Mouse (Mus musculus): ENCODE results near the gene Pacrg. TPM values are rescaled to one million over a fixed set of nuclear protein-coding genes. Genes with fewer than 3 reads are reported as not detected.
A peak's percentile ranks its signal among the peaks of the same experiment; 100 is the strongest.

Gene Pacrg
- total RNA-seq, 2 experiments from 2014 or later = 1.4 to 2.2 TPM

DNA sequence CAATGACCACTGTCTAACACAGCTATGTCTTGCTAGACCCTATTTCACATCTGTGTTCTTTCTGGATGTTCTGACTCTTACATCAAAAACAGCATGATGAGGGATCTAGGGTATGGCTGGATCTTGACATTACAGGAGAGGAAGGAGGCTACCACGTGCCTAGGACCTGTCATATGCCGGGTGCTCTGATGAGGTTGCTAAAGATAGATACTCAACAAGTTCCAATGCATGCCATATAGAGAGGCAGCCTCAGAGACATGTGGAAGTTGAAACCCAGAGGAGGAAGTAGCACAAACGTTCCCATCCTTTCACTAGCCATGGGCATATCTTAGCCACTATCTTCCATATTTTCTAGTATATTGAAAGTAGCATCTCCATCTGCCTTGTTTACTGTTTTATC lies 115.3 kb downstream of the Pacrg start:
- H3K27ac ChIP-seq = no peak overlapping the region
- H3K4me3 ChIP-seq = no peak overlapping the region
- no peak for DNase-seq
- no peak for TF ChIP-seq CTCF (IDR thresholded peaks at IDR 0.05)
- intact Hi-C loops (cut with DNase I) = no loop called here

DNA sequence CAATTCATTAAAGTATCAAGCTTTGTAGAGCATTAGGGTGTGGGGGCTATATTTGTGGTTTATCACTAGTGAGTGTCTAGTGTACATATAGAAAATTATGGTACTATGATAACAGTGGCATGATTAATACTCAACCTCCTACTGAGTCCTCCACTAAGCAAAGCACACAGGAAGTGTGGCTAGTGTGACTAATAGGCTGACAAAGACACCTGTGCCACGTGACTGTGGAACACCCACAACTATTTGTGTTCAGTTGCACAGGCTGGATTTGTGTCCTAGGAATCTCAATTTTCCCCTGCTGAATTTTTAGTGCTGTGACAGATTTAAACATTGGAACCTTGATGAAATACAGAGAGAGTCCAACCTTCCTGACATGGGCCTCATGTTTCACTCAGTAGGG lies 118.5 kb downstream of the Pacrg start:
- Histone ChIP-seq H3K27ac (no peak overlapping the region), H3K4me3 (no peak overlapping the region)
- no peak for TF ChIP-seq CTCF (IDR thresholded peaks at IDR 0.05)
- intact Hi-C loops (cut with DNase I) = no loop called here
- no peak for DNase-seq

DNA sequence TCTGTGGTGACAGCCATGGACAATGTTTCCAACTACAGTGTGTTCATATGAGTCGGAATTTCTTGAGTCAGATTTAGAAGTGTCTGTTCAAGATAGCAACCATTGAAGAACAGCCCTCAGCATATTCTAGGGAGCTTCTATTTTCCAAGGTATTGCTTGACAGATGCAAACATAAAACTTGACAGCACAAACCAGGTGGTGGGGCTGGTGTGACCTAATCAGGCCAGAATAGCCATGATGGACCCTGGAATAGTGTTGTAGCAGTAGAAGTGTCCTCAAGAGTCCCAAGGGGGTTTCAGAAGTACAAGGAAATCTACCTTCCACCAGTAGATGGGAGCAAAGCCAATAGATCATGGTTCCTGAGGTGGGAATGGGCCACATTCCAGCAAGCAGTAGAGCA lies 123.0 kb downstream of the Pacrg start:
- Histone ChIP-seq H3K4me3 (no peak overlapping the region), H3K27ac (no peak overlapping the region)
- no peak for TF ChIP-seq CTCF (IDR thresholded peaks at IDR 0.05)
- no peak for DNase-seq
- intact Hi-C loops (cut with DNase I) = no loop called here

DNA sequence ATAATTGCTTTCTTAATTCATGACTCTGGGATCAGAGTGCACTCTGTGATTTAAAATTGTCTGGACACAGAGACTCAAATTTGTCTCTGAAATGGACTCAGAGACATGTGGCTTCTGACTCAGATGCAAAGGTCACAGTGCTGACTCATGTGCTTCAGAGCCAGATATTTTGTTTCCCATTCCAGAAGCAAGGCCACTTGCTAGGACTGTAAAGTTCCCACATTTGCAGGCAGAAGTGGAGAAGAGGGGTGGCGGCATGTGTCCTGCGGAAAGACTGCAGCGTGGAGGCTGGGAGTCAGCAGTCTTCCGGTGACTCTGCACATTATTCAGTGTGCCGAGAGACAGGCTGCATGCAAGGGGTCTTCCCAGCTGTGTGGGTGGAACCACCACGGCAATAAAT lies 137.3 kb downstream of the Pacrg start:
- Histone ChIP-seq H3K27ac (peak overlapping the region; percentile 54; the same call in 1 of the 2 replicates), H3K4me3 (peak overlapping the region; percentile 39)
- DNase-seq = peak; percentile 41
- intact Hi-C loops (cut with DNase I) = no loop called here
- no peak for TF ChIP-seq CTCF (IDR thresholded peaks at IDR 0.05)

DNA sequence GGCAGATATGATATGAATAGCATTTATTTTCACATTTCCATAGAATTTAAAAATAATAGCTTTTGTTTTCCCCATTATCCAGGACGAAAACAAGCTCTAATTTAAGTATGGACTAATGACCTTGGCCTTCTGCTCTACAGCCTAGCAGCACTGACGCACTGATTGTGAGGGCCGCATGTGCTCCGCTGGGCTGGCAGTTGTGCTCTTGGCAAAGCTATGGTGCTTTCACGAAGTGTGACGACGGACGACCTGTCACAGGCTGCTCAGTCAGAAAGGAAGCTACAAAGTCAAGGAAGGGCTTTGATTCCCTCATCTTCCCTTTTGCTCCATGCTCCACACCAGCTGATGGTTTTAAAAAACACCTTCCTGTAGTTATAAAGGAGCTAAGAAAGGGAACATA lies 142.1 kb downstream of the Pacrg start:
- no peak for TF ChIP-seq CTCF (IDR thresholded peaks at IDR 0.05)
- H3K27ac ChIP-seq = no peak overlapping the region
- H3K4me3 ChIP-seq = no peak overlapping the region
- DNase-seq = no peak
- intact Hi-C loops (cut with DNase I) = no loop called here

DNA sequence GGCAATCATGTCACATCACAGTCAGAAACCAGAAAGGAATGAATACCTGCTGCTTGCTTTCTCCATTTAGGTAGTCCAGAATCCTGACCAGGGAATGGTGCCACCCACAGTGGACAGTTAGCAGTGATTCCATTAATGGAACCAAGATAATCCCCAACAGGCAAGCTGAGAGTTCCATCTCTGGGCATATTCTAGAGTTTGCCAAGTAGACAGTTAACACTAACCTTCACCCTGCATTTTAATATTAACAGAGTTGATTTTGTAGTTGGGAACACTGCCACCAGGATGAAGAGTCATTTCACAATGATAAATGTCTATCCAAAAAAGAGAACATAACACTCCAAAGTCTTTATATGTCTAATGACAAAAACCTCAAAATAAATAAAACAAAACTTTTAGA lies 144.7 kb downstream of the Pacrg start:
- intact Hi-C loops (cut with DNase I) = no loop called here
- DNase-seq = no peak
- TF ChIP-seq CTCF (IDR thresholded peaks at IDR 0.05) = no peak
- no peak overlapping the region for H3K4me3 ChIP-seq
- H3K27ac ChIP-seq = no peak overlapping the region

DNA sequence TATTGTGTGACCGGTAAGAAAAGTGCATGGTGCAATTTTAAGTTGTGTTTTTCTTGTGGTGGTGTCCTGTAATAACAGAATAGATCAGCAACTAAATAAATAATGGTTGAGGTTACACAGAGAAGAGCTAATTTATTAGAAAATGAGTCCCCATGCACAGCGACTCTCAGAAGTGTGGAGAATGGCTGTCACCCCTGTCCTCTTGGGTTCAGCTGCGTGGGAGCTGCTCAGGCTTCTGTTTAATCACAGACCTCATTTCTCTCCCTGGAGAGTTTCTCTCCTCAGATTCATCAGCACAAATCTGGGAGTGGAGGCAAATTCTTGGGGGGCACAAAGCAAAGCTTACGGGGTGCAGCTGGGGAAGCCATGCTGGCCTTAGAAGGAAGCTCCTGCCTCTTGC lies 163.0 kb downstream of the Pacrg start:
- intact Hi-C loops (cut with DNase I) = no loop called here
- H3K4me3 ChIP-seq = no peak overlapping the region
- DNase-seq = no peak
- TF ChIP-seq CTCF (IDR thresholded peaks at IDR 0.05) = no peak
- H3K27ac ChIP-seq = no peak overlapping the region

DNA sequence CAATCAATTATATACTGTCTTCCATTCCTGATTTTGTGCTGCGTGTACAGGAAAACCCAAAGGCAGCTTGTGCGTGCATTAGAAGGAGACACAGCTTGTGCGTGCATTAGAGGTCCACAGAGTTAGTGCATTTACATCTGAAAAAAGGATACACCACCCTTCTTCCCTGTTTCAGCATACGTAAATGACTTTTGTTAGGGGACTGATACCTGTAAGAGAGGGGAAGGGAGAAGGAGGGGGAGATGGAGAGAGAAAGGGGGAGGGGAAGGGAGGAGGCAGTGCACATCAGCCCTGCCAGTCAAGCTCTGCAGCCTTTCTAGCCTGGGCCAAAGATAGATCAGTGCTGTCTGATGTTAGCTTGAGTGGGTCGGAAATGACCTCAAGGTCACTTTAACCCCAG lies 164.6 kb downstream of the Pacrg start:
- intact Hi-C loops (cut with DNase I) = no loop called here
- Histone ChIP-seq H3K4me3 (no peak overlapping the region), H3K27ac (no peak overlapping the region)
- no peak for DNase-seq
- TF ChIP-seq CTCF (IDR thresholded peaks at IDR 0.05) = no peak

DNA sequence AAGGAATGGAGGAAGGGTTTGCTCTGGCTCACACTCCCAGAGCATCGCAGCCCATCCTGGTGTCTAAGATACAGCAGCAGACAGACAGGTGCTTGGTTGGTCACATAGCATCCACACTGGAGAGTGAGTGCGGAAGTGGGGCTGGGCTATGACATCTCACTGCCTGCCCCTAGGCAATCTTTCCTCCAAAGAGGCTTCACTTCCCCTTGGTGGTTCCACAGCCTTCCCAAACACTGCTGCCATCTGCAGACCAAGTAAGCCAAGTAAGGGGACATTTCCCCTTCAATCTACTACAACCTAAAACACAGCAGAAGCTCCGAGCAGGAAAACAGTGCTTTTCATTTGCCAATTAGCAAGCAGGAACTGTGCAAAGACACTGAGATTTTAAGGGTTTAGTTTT lies 165.1 kb downstream of the Pacrg start:
- TF ChIP-seq CTCF (IDR thresholded peaks at IDR 0.05) = peak; percentile 29
- no peak for DNase-seq
- intact Hi-C loops (cut with DNase I) = no loop called here
- no peak overlapping the region for H3K4me3 ChIP-seq
- no peak overlapping the region for H3K27ac ChIP-seq

DNA sequence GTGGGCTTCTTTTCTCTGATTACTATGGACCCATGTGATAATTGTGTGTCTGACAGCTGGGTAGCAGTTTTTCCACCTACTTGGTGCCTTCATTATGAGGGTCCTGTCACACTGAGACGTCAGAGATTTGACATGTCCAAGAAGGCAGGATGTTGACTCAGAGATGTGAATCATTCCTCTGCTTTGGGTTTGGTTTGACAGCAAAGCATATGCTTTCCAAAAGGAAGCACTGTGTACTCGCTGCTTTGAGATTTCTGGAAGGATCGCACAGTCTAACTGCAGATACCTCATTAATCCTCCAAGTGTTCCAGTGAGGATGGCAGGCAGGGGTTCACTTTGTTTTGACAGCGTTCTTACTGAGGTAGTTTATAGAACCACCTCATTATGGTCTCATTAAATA lies 178.8 kb downstream of the Pacrg start:
- no peak overlapping the region for H3K4me3 ChIP-seq
- DNase-seq = no peak
- no peak for TF ChIP-seq CTCF (IDR thresholded peaks at IDR 0.05)
- intact Hi-C loops (cut with DNase I) = no loop called here
- no peak overlapping the region for H3K27ac ChIP-seq

DNA sequence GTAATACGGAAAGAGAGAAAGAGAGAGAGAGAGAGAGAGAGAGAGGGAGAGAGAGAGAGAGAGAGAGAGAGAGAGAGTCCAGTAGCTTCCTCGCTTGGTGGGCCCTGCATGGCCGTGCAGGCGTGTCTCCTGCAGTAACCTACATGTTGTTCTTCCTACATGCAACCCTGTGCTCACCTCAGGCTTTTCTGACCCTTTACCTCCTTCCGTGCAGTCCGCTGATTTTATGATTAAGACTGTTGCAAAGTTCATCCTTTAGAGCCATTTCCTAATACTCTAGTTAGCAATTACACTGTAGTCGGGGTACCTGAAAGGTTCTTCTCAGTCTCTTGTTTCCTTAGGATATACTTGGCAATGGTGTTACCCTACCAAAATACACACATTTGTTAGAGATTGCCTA lies 196.5 kb downstream of the Pacrg start:
- H3K4me3 ChIP-seq = no peak overlapping the region
- no peak overlapping the region for H3K27ac ChIP-seq
- TF ChIP-seq CTCF (IDR thresholded peaks at IDR 0.05) = no peak
- intact Hi-C loops (cut with DNase I) = no loop called here
- no peak for DNase-seq

DNA sequence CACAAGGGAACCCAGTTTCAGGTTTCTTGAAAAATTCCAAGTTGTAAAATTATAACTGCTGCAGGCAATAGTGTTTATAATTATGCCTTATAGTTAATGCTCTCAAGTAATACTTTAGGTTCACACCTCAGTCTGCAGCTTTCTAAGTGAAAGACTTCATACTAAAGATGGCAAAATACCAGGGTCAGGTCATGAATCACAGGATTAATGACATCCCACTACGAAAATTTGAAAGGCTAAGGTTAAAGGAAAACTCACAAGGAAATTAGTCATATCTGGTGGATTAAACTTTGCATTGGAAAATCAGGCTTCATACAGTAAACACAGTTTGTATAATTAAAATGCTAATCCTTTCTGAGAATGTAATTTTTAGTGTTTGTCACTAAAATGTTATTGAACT lies 200.3 kb downstream of the Pacrg start:
- Histone ChIP-seq H3K27ac (no peak overlapping the region), H3K4me3 (no peak overlapping the region)
- TF ChIP-seq CTCF (IDR thresholded peaks at IDR 0.05) = no peak
- intact Hi-C loops (cut with DNase I) = no loop called here
- no peak for DNase-seq

DNA sequence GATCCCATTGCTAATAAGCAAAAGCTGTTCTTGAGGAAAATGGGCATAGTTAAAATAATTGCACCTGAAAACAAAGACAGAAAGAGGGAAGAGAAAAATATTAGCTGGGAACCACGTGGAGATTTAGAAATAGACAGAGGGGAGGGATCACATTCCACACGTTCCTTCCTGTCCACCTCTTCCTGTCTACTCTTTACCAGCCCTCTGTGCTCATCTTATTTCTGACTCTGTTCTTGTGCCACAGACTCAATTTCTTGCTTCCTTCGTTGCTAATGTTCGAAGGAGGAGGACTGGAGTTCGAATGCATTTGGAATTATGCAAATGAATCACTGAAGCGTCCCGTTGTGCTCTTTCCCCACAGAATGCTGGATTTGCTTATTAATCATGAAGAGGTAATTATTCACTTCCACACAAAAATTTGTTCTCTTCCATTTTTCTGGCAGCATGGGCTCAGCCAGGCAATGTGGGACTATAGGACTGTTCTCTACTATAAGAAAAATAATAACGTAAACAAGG lies 204.1 kb downstream of the Pacrg start:
- H3K27ac ChIP-seq = no peak overlapping the region
- no peak for TF ChIP-seq CTCF (IDR thresholded peaks at IDR 0.05)
- intact Hi-C loops (cut with DNase I) = no loop called here
- no peak overlapping the region for H3K4me3 ChIP-seq
- DNase-seq = no peak

DNA sequence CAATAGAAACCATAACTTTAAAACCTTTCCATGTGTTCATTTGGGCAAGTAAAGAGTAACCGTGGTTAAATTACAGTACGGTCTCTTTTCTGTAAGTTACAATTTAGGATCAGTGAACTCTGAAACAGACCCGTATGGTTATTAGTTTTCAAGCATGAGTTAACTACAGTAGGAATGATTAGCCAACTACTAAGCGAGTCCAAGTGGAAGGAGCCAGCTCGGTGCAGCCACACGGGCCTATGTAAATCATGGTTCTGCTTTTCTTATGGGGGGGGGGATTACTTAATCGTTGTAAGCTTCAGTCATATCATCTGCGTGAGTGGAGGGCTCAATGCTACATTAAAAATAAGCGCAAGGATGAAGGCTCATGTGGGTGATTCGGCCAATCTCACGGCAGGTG lies 204.6 kb downstream of the Pacrg start:
- no peak for DNase-seq
- Histone ChIP-seq H3K4me3 (no peak overlapping the region), H3K27ac (no peak overlapping the region)
- no peak for TF ChIP-seq CTCF (IDR thresholded peaks at IDR 0.05)
- intact Hi-C loops (cut with DNase I) = no loop called here

DNA sequence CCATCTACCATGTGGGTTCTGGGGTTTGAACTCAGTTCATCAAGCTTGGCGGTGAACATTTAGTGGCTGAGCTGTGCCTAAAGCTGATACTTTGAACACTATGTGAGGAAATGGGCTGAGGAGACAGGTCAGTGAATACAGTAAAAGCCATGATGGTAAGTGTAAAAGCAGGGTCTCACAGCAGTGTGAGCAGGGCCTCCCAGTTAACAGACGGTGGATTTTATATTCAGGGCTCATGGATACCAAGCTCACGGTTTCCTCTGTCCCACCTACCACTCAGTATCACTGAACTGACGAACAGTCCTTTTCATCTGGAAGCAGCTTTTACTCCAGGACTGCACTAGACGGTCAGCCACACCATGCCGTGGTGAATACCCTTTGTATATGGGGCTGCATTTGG lies 205.1 kb downstream of the Pacrg start:
- no peak for DNase-seq
- intact Hi-C loops (cut with DNase I) = no loop called here
- Histone ChIP-seq H3K4me3 (no peak overlapping the region), H3K27ac (no peak overlapping the region)
- TF ChIP-seq CTCF (IDR thresholded peaks at IDR 0.05) = no peak

All from gastrocnemius, adult 2 months (tissue).